Mouse (Mus musculus) embryo, embryonic 10.5 days (tissue): ENCODE measurements around the gene Zfp169.
"Not testable (repeated sequence)": the region's sequence is repeated elsewhere in the genome, so short reads cannot be mapped to it uniquely, and the experiment has no call there.

Experiments used
- DNase-seq: peaks from one replicate; pipeline ENCODE4 v3.0.0-alpha.2; 2015; ENCODE audit warnings: low spot score

The Zfp169 gene

DNA sequence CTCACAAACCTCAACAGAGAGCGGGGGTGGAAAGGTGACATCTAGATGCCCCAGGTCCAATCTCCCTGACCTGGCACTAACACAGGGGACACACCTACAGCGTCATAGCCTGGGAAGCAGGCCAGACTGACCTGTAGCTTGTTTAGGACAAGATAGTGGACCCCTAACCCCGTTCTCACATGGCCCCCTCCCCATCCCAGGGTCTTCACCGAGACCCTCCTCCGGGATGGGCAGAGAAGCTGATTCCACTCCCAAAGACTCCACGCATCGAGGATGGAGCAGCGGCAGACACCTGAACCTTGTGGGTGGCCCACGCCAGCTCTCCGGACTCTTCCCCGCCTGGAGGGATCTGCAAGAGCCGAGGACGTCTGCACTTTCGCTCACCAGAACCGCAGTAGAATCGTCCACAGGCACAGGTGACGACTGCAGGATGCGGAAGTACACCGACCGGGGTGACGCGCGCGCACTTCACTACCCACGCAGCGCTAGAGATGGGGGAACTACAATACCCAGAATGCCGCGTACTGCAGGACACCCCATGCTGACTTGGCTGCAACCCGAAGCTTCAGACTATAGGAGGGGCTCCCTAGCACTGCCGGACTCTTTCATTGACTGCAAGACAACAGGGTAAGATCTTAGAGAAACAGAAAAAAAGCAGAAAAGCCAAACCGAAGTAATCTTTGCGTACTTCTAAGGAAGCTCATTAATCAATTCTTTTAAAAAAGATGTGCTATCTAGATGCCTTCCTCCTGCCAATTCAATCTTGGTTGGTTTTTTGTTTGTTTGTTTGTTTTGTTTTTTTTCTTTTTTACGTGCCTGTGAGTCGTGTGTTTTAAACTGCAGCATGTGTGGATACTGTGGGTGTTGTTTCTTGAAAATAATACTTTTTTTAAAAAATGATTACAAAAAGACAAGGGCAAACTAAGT, at the start of gene Zfp169, which contains the start of gene A830005F24Rik:
Zfp169 (minus strand) TSS at position 449 of the 927 bp plus-strand sequence.
A830005F24Rik (plus strand) TSS at position 568 of the 927 bp plus-strand sequence.
- peak; percentile 92 for DNase-seq

DNA sequence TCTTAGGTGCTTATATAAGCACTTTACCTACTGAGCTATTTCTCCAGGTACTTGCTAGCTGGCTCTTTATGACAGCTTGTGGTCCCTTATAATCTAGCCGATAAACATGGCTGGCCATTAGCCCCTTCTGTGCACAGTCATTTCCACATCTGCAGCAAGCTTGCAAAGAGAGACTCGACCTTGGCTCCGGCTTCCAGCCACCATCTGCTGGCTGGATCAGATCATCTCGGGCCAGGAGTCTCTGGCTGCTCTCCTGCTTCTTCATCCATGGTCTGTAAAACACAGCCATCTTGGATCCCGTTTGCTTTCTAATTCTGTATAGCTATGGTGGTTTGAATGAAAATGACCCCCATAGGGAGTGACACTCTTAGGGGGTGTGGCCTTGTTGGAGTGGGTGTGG, 49.1 kb upstream of the Zfp169 start:
- DNase-seq: no peak

DNA sequence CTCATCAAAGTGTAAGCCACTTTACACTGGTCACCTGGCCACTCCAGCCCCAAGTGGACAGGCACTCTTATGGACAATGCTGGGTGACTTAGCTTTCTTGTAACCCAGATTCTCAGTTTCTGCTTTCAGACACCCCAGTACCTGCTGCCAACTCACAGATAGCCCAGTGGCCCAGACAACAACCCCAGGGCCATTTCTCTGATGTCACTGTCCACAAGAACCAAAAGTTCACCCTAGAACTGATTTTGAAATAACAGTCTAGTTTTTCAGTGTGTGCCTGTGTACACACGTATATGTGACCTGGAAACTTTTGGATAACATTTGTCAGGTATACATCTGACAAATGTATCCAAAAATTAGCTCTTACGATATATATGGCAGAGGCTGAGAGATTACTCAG, 48.2 kb upstream of the Zfp169 start:
- no peak for DNase-seq

DNA sequence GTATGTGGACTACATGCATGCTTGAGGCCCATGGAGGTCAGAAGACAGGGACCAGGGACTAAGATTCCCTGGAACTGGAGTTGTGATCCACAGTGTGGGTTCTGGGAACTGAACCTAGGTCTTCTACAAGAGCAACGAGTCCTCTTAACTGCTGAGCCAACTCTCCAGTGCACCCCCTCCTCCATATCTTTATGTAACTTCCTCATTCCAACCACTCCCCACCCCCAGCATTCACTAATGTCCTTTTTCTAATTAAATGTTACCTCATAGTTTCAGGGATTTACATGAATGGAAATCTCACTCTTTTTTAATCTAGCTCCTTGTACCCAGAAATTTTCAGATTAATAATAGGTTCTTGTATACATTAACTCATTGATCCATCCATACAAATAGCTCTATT, 42.7 kb upstream of the Zfp169 start:
- no peak for DNase-seq

DNA sequence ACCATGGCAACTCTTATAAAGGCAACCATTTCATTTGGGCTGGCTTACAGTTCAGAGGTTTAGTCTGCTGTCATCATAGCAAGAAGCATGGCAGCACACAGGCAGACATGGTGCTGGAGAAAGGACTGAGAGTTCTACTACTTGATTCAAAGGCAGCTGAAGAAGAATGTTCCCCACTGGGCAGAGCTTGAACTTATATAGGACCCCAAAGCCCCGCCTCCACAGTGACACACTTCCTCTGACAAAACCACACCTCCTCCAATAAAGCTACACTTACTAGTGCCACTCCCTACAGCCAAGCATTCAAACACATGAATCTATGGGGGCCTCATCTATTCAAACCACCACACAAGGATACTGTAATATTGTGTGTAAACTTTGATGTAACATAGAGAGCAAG, 41.3 kb upstream of the Zfp169 start:
- no peak for DNase-seq

DNA sequence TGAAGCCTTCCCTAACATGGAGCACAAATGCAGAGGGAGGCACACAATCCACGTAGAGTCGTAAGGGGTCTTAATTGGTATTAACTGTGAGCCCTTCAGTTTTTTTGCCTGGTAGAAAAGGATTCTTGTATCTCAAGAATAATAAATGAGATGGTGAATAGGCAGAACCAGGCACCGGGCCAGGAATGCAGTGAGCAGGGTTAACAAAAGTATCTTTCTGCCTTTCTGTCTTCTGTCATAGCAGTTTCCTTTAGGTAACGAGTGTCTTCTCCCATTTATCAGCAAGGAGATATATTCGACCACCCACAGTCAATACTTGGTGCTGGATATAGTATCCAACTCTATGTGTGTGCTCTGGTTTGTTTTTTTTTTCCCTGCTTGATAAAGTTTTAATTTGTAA, 40.3 kb upstream of the Zfp169 start:
- no peak for DNase-seq

DNA sequence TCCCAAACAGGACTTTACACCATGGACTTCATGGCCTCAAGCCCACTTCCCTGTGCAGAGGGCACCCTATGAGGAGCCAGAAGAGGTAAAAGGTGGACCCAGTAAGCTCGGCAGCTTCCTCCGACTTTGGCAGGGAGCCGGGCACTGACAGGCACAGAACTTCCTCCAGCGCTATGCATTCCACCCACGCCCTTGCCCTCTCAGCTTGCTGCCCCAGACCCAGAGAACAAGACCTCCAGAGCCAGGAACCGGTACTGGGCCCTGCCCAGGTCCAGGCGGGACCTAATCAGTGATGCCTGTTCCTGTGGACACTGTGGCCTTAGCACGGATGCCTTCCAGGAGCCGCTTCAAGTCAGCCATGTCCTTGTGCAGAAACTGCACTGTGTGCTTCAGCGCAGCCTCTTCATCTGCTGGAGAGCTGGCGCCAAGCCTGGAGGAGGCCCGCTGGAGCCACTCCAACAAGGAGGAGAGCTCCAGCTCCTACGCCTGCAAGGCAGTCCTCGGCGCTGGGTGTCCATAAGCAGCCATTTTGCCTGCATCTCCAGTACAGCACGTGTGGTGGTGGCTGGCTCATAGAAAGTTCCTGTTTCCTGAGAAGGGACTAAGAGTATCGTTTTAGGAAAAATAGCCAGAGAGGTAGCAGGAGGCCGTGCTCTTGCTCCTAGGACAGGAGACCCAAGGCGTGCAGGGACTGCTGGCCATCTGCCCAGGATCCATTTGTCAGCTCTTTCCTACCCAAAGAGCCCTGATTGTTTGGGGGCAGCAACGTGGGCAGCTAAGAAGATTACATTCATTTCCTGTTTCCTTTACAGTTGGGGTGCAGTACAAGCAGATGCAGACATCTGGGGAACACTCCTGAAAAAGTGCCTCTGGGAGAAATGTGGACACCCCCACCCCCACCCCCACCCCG, 39.2 kb upstream of the Zfp169 start:
- no peak for DNase-seq

DNA sequence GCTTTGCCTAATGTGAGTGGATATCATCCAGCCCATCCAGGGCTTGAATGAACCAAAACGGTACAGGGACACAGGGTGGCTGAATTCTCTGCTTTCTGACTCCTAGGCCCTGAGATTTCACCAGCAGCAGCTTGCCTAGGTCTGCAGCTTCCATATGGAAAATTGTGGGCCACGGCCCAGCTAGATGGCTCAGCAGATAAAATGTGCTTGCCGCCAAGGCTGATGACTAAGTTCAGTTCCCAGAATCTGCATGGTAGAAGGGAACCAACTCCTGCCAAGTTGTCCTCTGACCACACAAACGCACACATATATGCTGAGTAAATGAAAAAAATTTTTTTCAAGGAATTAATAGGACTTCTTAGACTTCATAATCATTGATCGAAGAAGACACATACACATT, 35.0 kb upstream of the Zfp169 start:
- DNase-seq: no peak

DNA sequence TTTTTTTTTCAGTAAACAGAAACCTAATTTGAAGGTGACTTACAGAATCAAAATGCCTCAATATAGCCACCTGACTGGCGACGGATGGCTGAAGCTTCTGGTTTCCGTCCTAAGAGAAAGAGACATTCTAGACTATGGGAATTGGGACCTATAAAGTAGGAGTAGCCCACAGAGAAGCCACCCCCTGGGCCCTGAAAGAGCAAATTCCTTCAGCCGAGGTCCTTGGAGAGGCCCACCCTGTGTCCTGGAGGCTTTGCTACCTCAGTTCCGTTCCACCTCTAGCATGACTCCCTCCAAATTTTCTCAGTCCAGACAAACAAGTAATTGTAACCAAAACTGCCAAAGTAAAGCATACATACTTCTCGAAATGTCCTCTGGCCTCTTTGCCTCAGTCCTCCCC, 34.4 kb upstream of the Zfp169 start:
- DNase-seq: no peak

DNA sequence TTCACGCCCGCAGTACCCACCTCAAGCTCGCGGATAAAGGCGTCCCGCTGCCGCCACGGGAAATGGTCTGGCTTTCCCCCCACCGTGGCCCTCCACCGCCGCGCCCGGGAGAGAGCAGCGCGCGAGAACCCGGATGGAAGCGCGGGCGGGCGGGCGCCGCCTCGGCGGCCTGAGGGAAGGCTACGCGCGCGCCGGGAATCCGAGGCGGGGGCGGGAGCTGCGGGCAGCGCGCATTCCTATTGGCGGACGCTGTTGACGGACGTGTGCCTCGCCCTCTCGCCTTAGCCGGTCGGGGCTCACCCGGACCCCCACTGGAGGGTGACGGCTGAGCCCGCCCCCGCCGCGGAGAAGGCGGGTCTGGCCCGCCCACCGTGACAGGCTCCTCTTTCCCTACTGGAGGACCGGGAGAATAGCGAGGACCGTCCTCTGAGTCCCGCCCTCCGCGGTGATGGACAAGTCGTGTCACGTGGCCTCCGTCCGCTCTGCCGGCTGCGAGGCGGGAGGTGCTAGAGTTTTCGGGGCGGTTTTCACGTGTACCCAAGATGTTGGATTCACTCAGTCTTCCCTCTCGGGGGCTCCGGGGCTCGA, 33.2 kb upstream of the Zfp169 start:
- peak; percentile 99 for DNase-seq

DNA sequence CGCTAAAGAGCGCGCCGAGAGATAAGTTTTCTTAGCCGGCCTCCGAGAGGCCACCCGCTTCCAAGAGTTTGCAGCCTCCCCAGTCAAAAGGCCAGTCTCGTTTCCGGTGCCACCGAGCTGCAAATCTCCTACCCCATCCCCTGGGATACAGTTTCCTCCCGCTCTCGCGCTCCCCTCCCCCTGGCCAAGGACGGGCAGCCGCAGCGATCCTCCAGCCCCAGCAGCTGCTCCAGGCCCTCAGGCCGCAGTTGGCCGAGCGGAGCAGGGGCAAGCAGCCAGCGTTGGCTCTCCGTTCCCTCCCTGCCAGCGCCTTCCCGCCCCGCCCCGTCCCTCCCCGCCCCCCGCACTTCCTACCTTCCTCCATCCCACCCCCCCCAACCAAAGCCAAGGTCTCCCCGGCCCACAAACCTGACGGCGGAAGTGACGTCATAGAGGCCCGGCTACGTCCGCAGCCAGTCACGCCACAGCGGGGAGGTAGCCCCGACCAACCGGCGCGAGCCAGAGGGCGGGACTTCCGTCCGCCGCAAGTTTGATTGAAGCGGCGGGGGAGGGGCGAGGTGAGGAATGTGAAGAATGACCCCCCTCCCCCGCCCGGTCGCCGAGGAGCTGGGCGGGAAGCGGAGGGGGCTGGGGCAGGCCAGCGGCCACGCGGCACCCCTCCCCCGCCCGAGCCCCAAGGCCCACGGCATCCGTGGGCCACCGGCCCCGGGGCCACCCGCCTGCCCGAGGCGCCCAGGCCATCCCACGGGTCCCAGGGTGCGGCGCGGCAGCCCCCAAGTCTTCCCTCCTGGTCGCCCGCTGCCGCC, 32.4 kb upstream of the Zfp169 start:
- DNase-seq: peak; percentile 99

DNA sequence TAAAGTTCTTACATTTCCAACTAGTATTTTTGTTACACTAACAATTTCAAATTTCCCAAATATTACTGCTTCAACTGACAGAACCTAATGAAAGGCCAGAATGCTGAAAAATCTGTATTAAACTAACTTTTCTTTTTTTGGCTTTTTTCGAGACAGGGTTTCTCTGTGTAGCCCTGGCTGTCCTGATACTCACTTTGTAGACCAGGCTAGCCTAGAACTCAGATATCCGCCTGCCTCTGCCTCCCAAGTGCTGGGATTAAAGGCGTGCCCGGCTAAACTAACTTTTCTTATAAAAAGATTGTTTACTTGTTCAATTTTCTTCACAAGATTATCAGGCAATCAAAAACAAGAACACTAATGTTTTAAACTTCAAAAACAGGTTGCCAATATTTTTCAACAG, 31.6 kb upstream of the Zfp169 start:
- DNase-seq: no peak

DNA sequence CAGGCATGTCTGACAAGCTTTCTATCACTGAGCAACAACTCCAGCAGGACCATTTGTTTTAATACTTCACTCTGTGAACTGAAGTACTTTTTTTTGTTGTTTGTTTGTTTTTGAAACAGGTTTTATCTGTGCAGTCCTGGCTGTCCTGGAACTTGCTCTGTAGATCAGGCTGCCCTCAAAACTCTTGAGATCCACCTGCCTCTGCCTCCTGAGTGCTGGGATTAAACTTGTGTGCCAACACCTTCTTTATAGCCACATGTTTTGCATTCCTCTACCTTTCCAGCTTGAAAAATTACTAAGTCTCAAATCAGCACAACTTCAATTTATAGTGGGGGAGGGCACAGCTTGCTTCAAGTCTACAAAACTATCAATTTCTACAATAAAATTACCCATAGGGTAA, 31.1 kb upstream of the Zfp169 start:
- no peak for DNase-seq

DNA sequence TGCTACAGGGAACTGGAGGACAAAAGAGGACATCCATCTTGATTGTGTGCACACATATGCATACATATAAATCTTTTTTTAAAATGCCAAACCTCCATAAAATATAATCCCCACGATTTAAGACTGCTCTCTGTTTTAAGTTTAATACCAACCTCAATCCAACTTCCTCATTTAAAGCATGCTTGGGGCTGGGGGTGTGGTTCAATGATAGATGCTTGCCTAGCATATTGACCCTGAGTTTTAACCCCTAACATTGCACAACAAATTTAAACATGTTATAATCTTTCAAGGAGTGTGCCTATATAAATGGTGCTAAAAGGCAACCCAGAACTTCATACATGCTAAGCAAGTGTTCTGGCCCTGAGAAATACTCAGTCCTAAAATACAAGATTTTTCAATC, 27.2 kb upstream of the Zfp169 start:
- no peak for DNase-seq

DNA sequence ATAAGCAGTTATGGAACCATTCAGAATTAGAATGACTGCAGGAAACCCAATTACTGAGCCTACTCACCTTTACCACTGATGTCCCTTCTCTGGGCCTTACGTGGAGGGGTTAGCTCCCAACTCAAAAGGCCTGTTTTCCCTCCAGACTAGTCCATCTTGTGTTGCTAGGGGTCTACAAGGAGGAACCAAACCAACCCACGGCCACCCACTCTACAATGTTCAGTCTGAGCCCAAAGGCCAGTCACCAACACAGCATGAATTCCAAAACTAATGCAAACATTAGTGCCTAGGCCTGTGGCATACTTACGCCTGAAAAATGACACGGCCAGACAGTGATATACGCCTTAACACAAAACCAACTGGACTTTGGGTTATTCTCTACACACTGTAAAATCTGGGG, 20.2 kb upstream of the Zfp169 start:
- no peak for DNase-seq

DNA sequence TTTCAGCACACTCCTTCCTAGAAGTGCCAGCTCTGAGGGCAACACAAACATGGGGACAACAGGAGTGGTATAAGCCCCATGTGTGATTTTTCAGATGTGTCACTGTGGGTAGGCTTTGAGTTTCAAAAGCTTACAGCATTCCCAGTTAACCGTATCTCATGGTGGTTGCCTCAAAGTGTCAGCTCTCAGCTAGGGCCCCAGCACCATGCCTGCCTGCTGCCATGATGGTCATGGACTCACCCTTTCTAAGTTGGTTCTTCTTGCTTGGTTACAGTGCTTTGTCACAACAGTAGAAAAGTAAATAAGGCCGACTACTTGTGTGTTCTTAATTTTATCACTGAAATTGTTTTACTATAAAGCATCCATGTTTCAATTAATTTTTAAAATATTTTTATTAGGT, 18.2 kb upstream of the Zfp169 start:
- DNase-seq: no peak

DNA sequence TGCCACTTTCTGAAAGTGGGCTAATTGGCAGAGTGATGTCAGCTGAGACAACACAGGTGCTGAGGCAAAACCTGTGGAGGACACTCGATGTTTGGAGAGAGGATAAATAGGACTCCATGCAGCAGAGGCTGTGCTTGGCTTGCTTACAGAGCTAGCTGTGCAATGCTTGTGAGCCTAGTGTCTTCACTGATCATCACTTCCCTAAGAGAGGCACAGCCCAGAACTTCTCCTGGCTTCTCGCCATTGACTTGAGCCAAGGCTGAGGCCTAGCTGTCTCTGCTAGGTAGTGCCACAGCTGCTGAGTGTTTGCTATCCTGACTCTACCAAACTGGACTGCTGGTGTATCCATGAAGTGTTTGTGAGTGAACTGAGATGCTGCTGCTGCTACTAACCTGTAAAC, 17.4 kb upstream of the Zfp169 start:
- DNase-seq: no peak

DNA sequence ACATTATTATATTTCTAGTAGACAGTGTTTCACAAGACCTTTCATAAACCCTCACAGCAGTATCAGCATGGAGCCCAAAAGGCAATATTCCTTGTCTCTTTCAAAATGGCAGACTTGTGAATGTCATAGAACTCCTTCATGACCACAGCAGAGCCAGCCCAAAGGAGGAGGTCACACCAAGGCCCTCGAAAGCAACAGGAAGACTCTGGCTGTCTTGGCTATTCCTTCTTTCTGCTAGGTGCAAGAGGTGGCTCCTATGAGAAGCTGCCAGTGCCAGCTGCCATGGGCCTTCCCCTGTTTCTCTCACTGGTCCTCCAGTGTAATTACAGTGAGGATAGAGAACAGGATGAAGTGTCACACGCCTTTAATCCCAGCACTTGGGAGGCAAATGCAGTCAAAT, 15.8 kb upstream of the Zfp169 start:
- DNase-seq: no peak

DNA sequence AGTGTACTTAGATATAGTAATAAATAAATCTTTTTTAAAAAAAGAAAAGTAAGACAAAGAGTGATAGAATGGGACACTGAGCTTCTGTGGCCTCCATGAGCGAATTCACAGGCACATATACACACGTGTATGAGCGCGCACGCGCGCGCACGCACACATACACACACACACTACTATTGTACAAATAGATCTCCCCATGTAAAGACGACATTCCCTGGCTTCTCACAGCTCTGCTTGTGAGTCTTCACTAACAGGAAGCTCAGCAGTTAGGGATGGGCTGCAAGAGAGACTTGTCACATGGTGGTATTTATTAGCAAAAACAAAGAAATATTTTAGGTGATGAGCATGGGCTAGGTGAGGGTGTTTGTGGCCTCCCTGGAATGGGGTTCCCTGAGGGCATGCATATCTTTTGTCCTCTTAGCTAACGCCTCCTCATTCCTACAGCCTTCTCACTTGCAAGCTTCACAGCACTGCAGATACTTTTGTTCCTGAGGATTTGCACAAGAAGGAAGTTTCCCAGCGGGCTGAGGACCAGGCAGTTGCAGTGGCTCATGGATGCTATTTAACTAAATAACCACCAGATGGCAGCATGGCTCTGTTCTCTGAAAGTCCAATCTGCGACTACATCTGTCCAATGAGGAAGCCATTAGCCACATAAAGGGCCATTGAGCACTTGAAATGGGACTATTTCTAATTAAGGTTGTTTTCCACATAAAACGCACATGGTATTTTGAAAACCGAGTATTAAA, 15.0 kb upstream of the Zfp169 start:
- DNase-seq: peak; percentile 93

DNA sequence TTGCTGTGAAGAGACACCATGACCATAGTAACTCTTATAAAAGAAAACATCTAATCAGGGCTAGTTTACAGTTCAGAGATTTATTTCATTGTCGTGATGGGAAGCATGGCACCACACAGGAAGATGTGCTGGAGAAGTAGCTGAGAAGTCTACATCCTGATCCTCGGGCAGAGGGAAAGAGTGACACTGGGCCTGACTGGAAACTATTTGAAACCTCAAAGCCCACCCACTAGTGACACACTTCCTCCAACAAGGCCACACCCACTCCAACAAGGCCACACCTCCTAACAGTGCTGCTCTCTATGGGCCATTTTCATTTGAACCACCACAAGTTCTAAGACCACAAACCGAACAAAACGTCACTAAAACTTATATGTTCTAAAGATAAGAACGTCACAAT, 12.5 kb upstream of the Zfp169 start:
- DNase-seq: no peak

DNA sequence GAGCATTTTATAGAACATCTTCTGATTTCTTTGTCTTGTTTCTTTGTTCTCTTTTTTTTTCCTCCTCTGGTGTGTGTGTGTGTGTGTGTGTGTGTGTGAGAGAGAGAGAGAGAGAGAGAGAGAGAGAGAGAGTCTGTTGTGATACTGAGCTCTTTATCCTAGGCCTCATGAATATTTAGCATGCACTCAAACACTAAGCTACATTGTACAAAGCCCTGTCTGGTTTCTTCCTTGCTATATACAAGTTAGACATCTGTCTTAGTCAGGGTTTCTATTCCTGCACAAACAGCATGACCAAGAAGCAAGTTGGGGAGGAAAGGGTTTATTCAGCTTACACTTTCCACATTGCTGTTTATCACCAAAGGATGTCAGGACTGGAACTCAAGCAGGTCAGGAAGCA, 5.9 kb upstream of the Zfp169 start:
- DNase-seq: not testable (repeated sequence)
